Mouse (Mus musculus) heart, adult 2 months (tissue): Measurements from ENCODE around the gene Cd164. TPM values are rescaled to one million over a fixed set of nuclear protein-coding genes. Genes with fewer than 3 reads are reported as not detected.

ENCODE experiments used
- DNase-seq, 2 experiments: peaks; one replicate each; pipeline ENCODE4 v3.0.0; 2021
- H3K27ac ChIP-seq: fragments of 200-600 bp; 2 replicates; pipeline ENCODE4 v1.8.1; 2022
- H3K27me3 ChIP-seq: fragments of 200-500 bp; 2 replicates; pipeline ENCODE4 v1.6.1; 2012; ENCODE audit warnings: mild to moderate bottlenecking, low read length, inconsistent platforms, mixed read lengths; ENCODE audit not compliant: control insufficient read depth, insufficient read depth
- H3K36me3 ChIP-seq: fragments of 200-500 bp; 2 replicates; pipeline ENCODE4 v1.6.1; 2012; ENCODE audit warnings: low read length, inconsistent platforms; ENCODE audit not compliant: control insufficient read depth, insufficient read depth
- H3K4me1 ChIP-seq: fragments of 200-500 bp; 2 replicates; pipeline ENCODE4 v1.6.1; 2011; ENCODE audit warnings: low read length; ENCODE audit not compliant: control insufficient read depth, insufficient read depth
- H3K4me3 ChIP-seq: fragments of 200-600 bp; 2 replicates; pipeline ENCODE4 v1.8.1; 2022
- H3K79me2 ChIP-seq: fragments of 200-500 bp; replicated peaks from 2 replicates; pipeline ENCODE4 v1.6.1; 2012; ENCODE audit warnings: mild to moderate bottlenecking, inconsistent platforms, low read length, moderate library complexity, mixed read lengths; ENCODE audit not compliant: control insufficient read depth, insufficient read depth
- H3K9ac ChIP-seq: fragments of 200-500 bp; 2 replicates; pipeline ENCODE4 v1.6.1; 2012; ENCODE audit warnings: low read depth, mild to moderate bottlenecking, control low read depth, inconsistent platforms, low read length, mixed read lengths
- CTCF ChIP-seq: fragments of 200-600 bp; IDR thresholded peaks from 2 replicates; pipeline ENCODE4 v1.8.1; 2022; ENCODE audit warnings: antibody characterized with exemption, mild to moderate bottlenecking, moderate library complexity
- EP300 ChIP-seq: fragments of 200-500 bp; IDR thresholded peaks from 2 replicates; pipeline ENCODE4 v1.6.1; 2011; ENCODE audit warnings: low read depth, low read length, control low read depth; ENCODE audit not compliant: insufficient read depth
- POLR2A ChIP-seq: fragments of 200-500 bp; IDR thresholded peaks from 2 replicates; pipeline ENCODE4 v1.6.1; 2011; ENCODE audit warnings: mild to moderate bottlenecking, low read depth, low read length, control low read depth; ENCODE audit not compliant: insufficient read depth
- WGBS: fragments of 180-500 bp; shearing (Covaris S2); methylation state at CpG from one replicate; pipeline ENCODE4 v1.1.7; 2018; 5-methylcytosine and 5-hydroxymethylcytosine counted together
- intact Hi-C: fragments of 180-260 bp; cut with DNase I; formaldehyde crosslinking; loops from one replicate; pipeline ENCODE4 v1.15.1; 2025
- polyA plus RNA-seq: library from polyadenylated mRNA; depleted of rRNA; stranded (reverse); fragments of >200 nt; gene quantifications from 2 replicates; pipeline ENCODE4 v1.2.3, GENCODE M21; 2012
- total RNA-seq, 2 experiments: library from RNA; stranded (reverse); gene quantifications; 2 replicates each; pipeline ENCODE4 v1.2.3; 2021

Cd164 gene
- total and polyA plus RNA-seq, 3 experiments: 131 to 151 (median 137) TPM

GRCm38 (mm10) chr10:41480938-41481880, 38.0 kb upstream of the Cd164 start:
- no peak overlapping the region for H3K4me3 ChIP-seq
- no peaks in the 10 kb centered on the region; the same call in 1 of the 2 replicates for H3K79me2 ChIP-seq
- WGBS: 65% methylated on average over 33 of the region's 33 CpGs
- DNase-seq: no peak
- H3K27ac ChIP-seq: no peak overlapping the region
- H3K4me1 ChIP-seq: peaks cover 2% of the 10 kb centered on the region
- no peak overlapping the region for H3K9ac ChIP-seq
- H3K27me3 ChIP-seq: no peaks in the 10 kb centered on the region
- H3K36me3 ChIP-seq: no peaks in the 10 kb centered on the region
- TF ChIP-seq CTCF (no peak), POLR2A (no peak), EP300 (no peak)
- intact Hi-C loops: no loop called here

- H3K36me3 ChIP-seq: no peaks in the 10 kb centered on the region
- intact Hi-C loops: no loop called here
- TF ChIP-seq EP300 (no peak), POLR2A (no peak), CTCF (no peak)
- WGBS: 88% methylated on average over 7 of the region's 7 CpGs
- no peaks in the 10 kb centered on the region for H3K27me3 ChIP-seq
- no peak overlapping the region for H3K27ac ChIP-seq
- H3K4me1 ChIP-seq: no peaks in the 10 kb centered on the region
- no peak for DNase-seq
- no peak overlapping the region for H3K4me3 ChIP-seq
- H3K79me2 ChIP-seq: no peaks in the 10 kb centered on the region; the same call in 1 of the 2 replicates
- H3K9ac ChIP-seq: no peak overlapping the region
Measured at GRCm38 (mm10) chr10:41482446-41482845, 36.8 kb upstream of the Cd164 start.

GRCm38 (mm10) chr10:41485778-41486177, 33.4 kb upstream of the Cd164 start:
- intact Hi-C loops: no loop called here
- Histone ChIP-seq H3K27ac (no peak overlapping the region), H3K36me3 (no peaks in the 10 kb centered on the region), H3K9ac (no peak overlapping the region), H3K4me3 (no peak overlapping the region), H3K79me2 (no peaks in the 10 kb centered on the region; the same call in 1 of the 2 replicates), H3K27me3 (no peaks in the 10 kb centered on the region), H3K4me1 (peaks cover 7% of the 10 kb centered on the region)
- WGBS: 93% methylated on average over 16 of the region's 16 CpGs
- TF ChIP-seq CTCF (no peak), POLR2A (no peak), EP300 (no peak)
- no peak for DNase-seq

- Histone ChIP-seq H3K9ac (no peak overlapping the region), H3K27ac (no peak overlapping the region), H3K4me3 (no peak overlapping the region), H3K79me2 (no peaks in the 10 kb centered on the region; the same call in 1 of the 2 replicates), H3K4me1 (peaks cover 7% of the 10 kb centered on the region), H3K36me3 (no peaks in the 10 kb centered on the region), H3K27me3 (no peaks in the 10 kb centered on the region)
- 75% methylated on average over 14 of the region's 14 CpGs for WGBS
- TF ChIP-seq EP300 (no peak), CTCF (no peak), POLR2A (no peak)
- intact Hi-C loops: no loop called here
- no peak for DNase-seq
Measured at GRCm38 (mm10) chr10:41486506-41487170, 32.6 kb upstream of the Cd164 start.

GRCm38 (mm10) chr10:41488877-41489276, 30.3 kb upstream of the Cd164 start:
- H3K4me1 ChIP-seq: peaks cover 7% of the 10 kb centered on the region
- WGBS: 22% methylated on average over 7 of the region's 7 CpGs
- TF ChIP-seq EP300 (no peak), POLR2A (no peak), CTCF (no peak)

More at GRCm38 (mm10) chr10:41488877-41489276, 30.3 kb upstream of the Cd164 start:
- intact Hi-C loops: no loop called here
- no peaks in the 10 kb centered on the region for H3K27me3 ChIP-seq
- H3K79me2 ChIP-seq: no peaks in the 10 kb centered on the region; the same call in 1 of the 2 replicates
- H3K4me3 ChIP-seq: peak overlapping the region; percentile 75
- peak overlapping the region; percentile 78 for H3K9ac ChIP-seq
- DNase-seq: no peak
- H3K36me3 ChIP-seq: no peaks in the 10 kb centered on the region
- H3K27ac ChIP-seq: no peak overlapping the region
